Mouse (Mus musculus) neutrophil, adult 5-6 weeks (primary cell): ENCODE measurements at regions not wholly inside any gene's neighbourhood (a gene's known extent, or its start where the extent isn't known, plus 50 kb on each side); places are given as distances from the start of the nearest gene placed in this dataset.

Experiments used
- ATAC-seq: fragments of 151-379, 151-347 bp; 2 replicates; pipeline ENCODE4 v1.8.0; 2017; ENCODE audit warnings: mild to moderate bottlenecking, moderate TSS enrichment; ENCODE audit not compliant: insufficient number of reproducible peaks, poor library complexity, low FRiP score, severe bottlenecking; ENCODE audit errors: extremely low read depth

DNA sequence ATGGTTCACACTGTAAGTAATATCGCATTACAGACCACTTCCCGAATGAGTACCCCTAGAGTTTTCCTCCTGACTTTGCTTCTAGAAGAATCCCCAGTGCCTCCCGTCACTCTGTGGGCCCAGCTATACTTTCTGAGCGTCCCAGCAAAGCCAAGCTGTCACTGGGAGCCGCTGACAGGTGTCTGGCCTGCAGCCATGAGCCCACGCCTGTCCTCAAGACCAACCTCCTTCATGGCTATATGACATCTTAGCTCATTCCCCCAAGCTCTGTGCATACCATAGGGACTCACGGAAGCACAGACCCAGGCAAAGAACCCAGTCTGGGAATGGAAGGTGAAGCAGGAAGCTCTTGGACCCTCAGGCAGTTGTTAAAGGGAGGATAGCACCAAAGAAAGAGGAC, 55.3 kb upstream of the Rgma start:
- ATAC-seq: no peak

DNA sequence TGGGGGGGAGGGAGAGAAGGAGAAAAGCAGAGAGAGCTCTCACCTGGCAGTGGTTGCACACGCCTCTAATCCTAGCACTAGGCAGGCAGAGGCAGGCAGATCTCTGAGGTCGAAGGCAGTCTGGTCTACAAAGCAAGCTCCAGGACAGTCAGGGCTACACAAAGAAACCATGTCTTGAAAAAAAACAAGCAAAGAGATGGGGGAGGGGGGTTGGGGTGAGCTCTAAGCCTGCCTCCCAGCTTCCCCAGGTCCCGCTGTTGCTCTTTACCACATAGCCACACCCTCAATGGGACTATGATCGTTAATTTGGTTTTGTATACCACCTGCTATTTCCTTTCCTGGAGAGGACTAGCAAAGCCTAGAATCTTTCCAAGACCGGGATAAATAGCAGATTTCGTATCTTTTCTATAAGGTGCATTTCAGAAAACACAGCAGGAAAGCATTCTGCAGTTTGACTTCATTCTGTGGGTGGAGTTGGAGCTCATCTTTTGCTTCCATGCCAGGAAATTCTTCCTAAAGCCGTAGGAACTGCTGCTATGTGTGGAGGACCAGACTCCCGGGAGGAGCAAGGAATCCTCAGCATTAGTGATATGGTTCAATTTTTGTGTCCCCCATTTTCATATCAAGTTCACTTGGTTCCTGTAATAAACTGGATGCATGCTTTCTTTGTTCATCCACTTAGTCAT, 52.7 kb upstream of the Rgma start:
- no peak for ATAC-seq

DNA sequence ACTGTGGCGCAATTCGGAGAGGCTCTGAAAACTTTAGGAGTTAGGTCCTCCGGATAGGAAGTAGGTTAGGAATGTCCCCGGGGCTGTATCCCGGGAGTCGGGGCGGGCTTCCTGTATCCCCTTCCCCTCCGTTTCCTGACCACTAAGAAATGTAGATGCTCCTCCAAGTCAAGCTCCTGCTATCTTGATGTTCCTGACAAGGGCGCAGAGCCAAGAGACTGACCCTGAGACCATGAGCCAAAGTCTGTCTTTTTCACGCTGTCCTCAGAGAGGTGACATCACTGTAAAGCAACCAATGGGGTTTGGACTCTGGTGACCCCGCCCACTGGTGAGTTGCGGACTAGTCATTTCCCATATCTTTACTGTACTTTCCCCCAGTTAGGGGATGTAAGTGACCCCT, 51.8 kb upstream of the Rgma start:
- ATAC-seq: no peak

DNA sequence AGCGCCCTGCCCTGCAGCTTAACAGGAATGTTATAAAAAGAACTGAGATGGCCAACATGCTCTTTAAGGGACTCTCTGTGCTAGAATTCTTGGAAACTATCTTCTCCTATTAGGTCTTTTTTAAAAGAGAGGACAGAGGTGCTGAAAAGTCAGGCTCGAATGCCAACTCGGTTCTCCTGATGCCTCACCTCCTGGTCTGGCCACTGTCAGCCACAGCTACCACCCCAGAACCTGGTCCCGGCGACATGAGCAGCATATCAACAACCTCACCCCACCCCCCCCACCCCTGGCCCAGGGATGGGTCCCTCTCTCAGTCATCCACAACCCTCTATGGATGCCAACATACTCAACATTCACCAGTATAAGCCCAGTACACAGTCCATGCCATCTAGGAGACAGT, 49.8 kb upstream of the Rgma start:
- ATAC-seq: no peak
